Mouse (Mus musculus) layer of hippocampus, adult 18-20 months (tissue): ENCODE data around the gene Sstr2. TPM values are rescaled to one million over a fixed set of nuclear protein-coding genes. Genes with fewer than 3 reads are reported as not detected.

Experiments
- DNase-seq, 2 experiments: peaks; one replicate each; pipeline ENCODE4 v3.0.0; 2022; ENCODE audit warnings: low spot score in 2 of 2
- long read RNA-seq: library from polyadenylated mRNA; stranded (forward); transcript quantifications from one replicate; pipeline ENCODE4 v2.0.0, GENCODE M21; 2021
- total RNA-seq, 2 experiments: library from RNA; stranded (reverse); gene quantifications; 2 replicates each; pipeline ENCODE4 v1.2.3; 2021

The Sstr2 gene
- 10 to 100 TPM; 19.5 to 26.1 TPM for total RNA-seq
- long read RNA-seq, transcript Sstr2-203 (2 exons, 2,143 nt), result major isoform, 23 of 25 reads
- long read RNA-seq, partial matches to known transcripts, result 0 of 25 reads
- long read RNA-seq, other reads (novel, unspliced or antisense), result 1 of 25 reads

DNA sequence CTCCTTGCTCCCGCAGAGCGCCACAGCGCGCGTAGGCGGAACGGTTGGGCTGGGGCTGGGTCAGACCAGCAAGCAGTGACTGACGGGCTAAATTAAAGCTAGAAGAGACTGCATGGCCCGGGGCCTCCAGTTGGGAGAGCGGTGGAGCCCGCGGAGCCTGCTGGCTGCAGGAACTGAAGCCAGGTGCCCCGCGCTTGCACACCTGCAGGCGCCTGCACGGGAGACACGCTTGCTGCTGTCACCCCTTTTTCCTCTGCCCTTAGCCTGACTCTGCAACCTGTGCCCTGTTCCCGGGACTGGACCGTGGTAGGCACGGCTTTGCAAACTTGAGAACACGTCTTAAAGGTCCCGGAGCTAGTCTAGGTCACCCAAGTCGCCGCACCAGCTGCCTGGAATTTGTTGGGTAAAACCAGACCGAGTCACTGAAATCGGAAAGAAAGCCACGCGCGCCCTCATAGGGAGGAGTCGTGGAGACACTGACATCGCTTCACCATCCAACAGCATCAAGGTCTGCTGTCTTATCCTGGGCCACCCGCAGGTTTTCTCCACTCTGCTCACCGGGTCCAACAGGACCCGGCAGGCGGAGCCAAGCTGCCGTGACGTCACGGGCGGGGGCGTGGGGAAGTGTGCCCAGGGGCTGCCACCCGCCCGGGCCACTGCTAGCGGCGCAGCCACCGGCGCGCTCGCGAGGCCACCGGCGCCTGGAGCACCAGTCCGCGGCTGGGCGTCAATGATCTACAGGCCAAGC, at the start of gene Sstr2:
TSS of gene Sstr2 (plus strand) at position 671 of the 748 bp plus-strand sequence.
- DNase-seq, result peak; percentile 74 to 85

DNA sequence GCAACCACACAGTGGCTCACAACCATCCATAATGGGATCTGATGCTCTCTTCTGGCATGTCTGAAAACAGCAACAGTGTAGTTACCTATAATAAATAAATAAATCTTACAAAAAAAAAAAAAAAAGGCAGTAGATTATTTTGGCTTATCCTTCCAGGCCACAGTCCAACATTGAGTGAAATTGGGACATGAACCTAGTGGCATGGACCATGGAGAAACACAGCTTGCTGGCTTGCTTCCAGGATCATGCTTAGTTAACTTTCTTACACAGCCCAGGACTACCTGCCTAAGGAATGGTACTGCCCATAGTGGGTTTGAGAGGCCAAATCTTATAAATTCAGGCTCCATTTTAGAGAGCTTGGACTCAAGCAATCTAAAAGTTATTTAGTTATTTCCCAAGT, 47.5 kb upstream of the Sstr2 start:
- no peak for DNase-seq

DNA sequence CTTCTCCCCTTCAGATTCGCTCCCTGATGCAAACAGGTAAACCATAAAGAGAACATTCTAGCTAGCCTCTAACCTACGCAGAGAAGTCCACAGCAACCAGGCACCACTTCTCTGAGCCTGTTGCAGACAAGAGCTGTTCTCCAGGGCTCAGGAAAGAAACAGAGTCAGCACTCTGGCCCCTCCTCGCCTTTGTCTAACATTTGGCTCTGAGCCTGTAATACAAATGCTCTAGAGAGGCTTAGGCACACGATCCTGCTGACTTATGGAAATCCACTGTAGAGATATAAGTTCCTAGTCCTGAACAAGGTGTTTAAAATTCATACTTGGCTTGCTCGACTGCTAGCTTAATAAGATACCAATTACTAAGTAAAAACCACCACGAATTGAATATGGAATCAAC, 46.5 kb upstream of the Sstr2 start:
- DNase-seq, result no peak

DNA sequence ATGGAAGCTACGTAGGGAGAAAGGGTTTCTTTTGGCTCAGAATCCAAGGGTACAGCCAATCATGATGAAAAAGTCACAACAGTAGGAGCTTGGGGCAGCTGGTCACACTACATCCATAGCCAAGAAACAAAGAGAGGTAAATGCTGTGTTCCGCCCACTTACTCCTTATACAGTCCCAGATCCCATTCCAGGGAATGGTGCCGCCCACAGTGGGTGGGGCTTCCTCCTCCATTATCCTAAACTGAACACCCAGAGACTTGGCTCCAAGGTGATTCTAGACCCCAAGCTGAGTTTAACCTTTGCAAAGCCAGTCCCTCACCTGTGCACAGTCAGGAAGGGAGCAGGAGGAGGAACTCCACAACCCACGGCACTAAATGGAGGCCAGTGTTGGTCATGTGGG, 41.9 kb upstream of the Sstr2 start:
- no peak for DNase-seq

DNA sequence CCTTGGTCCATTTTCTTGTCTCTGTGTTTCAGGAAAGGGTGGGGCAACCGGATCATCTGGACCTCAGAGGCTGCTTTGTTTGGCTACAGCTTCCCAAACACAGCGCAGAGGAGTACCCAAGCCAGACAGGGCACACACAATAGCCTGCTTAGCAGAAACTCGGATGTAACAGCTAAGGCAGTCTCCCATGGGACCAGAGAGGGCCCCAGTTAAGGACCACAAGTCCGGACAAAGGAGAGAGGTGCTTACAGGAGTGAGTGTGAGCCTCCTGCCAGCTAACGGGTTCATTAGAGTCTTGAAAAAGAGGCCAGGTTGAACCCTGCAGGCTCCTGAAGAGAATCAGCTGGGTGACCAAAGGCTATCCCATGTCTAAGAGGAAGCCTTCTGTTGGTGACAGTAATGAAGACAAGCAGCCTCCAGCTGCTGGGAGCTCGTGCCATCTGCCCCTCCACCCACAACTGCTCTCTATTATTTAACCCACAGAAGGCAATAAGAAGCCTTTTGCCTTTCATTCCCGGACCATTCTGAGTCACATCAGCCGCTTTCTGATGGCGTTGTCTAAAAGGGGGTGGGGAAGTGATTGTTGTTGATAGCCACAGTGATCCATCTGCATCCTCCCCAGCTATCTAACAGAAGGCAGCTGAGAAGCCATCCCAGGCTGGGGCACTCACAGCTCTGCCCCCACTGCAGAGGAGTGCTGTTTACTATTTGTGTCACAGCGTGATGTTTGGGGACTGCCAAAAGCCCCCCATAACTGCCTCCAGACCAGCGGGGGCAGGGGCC, 35.1 kb upstream of the Sstr2 start:
- peak; percentile 26 to 64 for DNase-seq

DNA sequence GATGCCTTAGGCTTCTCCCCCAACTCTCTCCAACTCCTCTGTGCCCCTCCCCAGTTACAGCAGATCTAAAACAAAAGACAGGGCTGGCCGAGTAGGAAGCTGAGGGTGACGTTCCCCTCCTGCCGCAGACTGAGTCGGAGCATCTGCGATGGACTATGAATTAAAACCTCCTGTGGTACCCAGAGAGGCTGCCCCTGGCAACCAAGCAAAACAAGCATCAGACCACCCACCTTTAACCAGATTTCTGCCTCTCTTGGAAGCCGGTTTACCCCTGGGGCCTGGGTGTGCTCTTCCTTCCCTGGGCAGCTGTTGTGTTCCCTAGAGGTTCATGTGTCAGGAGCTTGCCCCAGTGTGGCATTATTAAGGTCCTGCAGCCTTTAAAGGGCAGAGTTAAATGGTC, 32.7 kb upstream of the Sstr2 start:
- no peak for DNase-seq

DNA sequence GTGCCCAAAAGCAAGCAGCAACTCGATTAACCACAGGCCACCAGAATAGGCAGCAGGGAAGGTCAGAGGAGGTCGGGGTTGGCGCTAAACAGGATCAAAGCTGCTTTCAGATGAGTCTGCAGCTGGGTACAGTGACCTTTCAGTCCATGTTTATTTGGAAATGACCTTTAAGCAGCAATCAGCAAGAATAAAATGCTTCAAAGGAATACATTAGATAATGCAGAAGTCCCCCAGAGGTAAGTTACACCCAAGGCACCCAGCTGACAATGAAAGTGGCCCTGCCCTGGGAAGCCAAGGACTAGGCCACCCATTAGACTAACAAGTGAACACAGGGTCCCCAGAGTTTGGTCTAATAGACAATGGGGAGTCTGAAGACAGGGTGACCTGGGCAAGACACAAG, 30.2 kb upstream of the Sstr2 start:
- DNase-seq, result no peak

DNA sequence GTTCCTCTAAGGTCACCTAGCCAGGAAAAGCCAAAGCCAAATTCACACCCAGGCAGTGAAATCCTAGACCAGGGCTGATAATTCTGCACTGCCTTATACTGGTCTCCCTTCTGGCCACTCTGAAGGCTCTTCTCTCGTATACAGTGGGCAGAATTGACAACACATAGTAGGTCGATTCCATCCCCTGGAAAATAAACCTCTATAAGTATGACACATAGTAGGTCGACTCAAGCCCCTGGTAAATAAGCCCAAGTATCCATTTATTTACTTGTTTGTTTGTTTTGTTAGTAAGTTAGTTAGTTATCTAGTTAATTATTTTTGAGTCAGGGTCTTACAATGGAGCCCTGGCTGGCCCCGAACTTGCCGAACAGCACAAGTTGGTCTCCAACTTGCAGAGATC, 24.0 kb upstream of the Sstr2 start:
- no peak for DNase-seq

DNA sequence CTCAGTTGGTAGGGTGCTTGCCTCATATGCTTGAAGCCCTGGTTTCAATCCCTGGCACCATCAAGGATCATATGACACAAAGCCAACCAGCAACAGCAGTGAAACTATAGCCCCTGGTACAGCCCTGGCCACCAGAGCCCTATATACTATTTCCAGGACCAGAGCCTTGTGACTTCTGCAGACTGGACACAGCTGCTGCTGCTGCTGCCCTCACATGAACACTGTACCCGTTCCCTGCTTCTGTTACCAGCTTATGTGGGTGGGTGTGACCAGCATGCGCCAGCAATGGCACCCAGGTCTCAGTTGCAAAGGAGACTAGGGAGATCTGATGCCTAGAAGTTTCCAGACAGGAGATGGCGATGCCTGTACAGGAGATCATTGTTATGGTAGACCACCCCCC, 21.5 kb upstream of the Sstr2 start:
- no peak for DNase-seq

DNA sequence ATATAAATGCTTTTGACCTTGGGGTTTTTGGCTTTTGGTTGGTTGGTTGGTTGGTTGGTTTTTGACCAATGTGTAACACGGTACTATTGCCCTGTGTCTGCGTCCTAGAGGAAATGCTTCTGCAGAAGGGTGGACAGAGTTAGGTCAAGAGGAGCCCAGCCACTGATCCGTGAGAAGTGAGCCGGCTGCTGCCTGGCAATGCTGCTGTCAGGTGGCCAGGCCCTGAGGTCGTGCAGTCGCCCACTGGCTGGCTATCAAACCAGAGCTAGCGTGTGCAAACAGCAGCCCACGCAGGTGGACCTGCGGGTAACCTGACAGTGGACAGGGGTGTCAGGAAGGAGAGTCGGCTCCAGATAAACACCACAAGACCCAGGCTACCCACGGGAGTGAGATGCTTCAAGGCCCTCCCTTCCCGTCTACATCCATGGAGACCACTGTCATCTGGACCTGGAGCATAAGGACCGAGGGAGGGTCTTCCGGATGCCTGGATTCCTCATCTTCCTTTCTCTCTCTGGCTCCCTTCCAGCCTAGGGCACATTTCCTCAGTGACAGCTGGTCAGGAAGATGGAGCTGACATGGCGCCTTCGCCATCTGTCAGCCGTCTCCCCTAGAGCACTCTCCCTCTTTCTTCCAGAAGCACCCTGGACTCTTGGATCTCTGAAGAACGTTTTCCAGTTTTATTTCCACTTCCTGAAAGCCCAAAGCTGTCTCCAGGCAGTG, 18.5 kb upstream of the Sstr2 start:
- no peak for DNase-seq

DNA sequence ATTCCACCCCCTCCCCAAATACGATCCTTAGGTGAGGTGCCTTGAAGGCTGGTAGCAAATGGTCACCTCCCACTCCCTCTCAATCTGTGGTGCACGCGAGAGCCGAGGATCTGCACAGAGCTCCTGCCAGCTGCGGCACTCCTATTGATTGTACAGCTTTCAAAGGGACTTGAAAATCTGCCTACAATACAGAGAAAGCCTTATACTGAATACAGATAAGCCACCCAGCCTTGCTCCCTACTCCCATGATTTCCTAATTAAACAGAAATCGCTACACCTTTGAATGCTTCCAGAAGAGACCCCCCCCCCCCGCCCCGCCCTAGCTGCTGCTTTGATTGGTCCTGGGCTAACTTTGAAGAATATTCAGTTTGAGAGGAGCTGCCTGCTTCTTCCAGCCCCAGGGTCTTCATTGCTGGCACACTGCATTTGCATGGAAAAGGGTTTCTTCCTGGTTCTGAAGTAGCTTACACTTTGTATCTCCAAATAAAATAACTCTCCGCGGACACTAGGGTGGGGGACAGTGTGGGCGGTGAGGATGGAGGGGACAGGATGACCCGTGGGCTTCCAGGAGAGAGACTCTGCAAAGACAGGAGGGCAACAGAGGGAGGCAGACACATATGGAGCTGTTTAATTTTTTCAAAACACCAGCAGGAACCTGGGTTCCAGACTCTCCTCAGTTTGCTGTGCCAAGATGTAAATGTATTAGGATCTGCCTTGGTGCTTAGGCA, 17.4 kb upstream of the Sstr2 start:
- no peak for DNase-seq

DNA sequence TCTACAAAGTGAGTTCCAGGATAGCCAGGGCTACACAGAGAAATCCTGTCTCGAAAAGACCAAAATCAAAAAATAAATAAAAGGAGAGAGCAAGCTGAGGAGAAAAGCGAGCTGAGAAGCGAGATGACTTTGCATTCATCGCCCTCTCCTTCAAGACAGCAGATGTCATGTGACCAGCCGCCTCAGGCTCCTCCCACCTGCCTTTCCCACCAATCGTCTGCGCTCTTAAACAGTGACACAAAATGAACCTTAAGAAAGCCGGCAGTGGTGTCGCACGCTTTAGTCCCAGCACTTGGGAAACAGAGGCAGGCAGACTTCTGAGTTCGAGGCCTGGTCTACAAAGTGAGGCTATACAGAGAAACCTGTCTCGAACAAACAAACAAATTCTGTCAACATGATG, 11.6 kb upstream of the Sstr2 start:
- no peak for DNase-seq

DNA sequence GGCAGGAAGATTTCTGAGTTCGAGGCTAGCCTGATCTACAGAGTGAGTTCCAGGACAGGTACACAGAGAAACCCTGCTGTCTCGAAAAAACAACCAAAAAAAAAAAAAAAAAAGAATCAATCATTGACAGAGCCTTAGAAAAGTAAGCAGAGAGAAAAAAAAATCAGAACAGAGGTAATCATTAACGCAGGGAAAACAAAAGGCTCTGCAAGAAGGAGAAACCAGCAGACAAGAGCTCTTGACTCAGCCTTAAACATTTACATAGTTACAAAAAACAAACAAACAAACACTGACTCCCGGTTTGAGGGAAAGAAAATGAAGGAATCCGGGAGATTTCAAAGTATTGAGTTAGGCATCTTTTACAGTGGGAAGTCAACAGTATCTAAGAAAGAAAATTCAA, 9.6 kb upstream of the Sstr2 start:
- DNase-seq, result no peak

DNA sequence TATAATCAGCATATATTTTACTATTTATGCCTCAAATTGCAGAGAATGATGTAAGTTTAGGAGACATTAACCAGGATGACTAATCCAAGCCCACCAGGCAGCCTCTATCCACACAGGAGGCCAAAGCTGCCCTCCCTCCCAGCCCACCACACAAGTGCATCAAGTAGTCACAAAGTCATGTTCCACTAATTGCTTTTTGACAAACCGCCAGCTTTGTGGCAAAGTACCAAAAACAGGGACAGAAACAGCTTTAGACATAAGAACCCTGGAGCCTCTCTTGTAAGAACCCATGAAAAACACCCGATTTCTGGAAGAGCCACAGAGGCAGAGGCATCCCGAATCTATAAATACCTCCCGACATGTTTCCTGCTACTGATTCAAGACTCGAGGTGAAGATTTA, 8.9 kb upstream of the Sstr2 start:
- no peak for DNase-seq

DNA sequence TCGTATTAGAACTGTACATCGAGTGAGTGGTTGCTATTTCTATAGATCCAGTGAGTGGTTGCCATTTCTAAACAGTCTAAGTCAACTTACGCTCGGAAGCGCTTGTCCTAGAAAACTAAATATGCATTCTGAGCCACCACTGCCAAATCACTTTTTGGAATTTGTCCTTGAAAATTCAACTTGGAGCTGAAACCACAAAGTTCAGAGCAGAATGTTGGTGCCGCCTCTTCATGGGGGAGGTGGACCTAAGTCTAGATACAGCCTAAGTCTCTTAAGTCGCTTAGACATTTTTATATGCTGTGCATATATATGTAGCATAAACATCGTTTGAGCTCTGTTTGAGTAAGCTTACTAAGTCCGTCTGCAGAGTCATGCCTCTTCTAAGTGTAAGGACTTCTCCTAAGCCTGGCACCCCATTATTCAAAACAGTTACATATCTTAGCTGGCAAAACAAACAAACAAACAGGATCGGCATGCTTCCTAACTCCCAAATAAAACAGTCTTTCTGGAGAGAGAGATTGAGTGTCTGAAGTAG, 8.0 kb upstream of the Sstr2 start:
- DNase-seq, result no peak

DNA sequence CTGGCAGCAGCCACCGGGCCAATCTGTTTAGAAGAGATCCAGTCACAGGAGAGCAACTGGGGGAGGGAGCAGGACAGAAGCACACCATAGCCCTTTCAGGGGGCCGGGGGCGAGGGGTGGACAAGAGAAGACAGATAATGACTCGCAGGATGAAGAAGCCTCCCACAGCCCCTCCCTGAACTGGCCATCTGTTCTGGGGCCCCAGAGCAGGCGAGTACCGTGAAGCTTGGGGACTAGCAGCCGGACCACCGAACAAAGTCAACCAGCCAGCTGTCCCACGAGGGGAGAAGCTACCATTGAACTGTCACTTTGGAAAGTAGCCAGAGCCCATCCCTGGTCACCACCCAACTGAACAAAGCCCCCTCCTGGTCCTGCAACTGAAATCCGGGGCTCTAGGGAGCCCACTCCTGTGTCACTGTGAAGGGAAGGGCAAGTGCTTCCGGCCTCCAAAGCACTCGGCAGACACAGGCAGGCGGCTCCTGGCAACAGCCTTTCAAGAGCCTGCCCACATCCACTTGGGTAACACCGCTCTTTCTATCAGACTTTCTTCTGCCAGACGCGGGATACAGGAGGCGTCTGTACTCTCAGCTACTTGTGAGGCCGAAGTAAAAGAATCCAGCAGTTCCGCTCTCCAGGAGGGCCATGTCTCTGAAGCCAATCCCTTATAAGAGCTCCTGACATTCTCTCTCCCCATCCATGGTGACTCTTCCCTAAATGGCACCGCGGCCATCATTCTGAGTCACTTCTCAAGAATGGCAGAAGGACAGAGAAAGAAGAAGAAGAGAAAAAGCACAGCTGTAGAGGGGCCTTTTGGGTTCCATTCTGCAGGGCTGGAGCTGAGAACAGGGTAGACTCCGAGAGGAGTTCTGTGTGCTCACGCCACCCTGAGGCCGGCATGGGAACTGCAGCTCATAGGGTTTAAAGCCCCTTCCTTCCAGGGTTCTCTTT, 7.2 kb upstream of the Sstr2 start:
- peak; percentile 49 to 72 for DNase-seq

DNA sequence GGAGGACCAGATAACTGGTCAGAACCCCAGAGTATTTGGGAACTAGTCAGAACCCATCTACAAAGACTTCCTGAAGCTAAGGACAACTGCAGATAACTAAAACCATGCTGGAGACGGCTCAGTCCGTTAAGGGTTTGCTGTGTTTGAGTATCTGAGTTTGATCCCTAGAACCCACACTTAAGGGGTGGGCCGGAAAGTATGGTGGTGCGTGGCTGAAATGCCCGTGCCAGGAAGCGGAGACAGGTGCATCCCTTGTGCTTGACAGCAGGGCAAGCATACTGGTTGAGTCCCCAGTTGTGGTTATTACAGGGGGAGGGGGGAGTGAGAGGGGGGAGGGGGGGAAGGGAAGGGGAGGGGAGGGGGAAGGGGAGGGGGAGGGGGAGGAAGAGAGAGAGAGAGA, 4.7 kb upstream of the Sstr2 start:
- DNase-seq, result no peak

DNA sequence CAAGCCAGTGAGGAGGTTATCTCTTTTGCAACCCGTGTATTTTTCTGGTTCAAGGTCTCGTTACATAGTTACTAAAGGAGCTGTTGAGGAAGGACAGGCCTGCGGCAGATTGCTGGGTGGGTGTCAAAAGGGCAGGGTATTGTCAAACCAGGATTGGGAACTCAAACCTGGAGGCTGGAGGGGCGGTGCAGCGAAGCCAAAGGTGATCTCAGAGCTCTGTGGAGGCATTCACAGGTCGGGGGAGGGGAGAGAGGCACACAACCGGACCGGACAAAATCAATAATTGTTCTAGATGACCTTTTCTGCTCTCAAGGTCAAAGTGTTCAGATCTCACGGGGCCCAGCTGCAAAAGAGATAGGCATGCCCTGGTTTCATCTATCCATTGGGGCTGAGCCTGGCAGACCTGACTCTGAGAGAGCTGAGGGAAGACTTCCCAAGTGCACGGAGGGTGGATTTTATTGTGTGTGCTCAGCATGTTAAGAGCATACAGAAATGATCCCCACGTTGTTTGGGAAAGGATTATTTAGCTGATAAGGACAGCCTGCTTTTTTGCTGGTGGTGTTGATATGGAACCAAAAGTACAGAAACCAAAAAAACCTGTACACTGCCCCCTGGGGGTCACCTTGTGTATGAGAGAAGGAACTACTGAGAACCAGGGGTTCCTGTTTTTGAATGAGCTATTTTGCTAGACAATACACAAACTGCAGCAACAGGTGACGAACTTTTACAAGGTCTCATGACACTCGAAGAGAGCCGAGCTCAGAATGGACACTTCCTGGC, 1.8 kb upstream of the Sstr2 start:
- DNase-seq, result peak in 1 of 2 experiments; percentile 81

DNA sequence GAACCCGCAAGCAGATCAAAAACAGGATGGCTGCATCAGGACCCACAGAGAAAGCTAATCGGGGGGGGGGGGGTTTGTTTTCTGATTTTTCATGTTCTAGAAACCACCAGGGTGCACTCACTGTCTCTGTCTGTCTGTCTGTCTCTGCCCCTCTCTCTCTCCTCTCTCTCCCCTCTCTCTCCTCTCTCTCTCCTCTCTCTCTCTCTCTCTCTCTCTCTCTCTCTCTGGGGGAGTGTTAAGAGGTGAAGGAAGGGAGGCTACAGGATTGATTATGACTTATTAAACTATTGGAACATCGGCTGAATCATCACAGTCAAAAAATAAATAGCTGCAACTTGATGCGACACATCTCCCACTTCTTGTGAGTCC, 855 bp upstream of the Sstr2 start:
- DNase-seq, result no peak
